Mouse (Mus musculus): Measurements from ENCODE around the gene Vmn1r212.
"Not testable (repeated sequence)": the region's sequence is repeated elsewhere in the genome, so short reads cannot be mapped to it uniquely, and the experiment has no call there.

The Vmn1r212 gene

DNA sequence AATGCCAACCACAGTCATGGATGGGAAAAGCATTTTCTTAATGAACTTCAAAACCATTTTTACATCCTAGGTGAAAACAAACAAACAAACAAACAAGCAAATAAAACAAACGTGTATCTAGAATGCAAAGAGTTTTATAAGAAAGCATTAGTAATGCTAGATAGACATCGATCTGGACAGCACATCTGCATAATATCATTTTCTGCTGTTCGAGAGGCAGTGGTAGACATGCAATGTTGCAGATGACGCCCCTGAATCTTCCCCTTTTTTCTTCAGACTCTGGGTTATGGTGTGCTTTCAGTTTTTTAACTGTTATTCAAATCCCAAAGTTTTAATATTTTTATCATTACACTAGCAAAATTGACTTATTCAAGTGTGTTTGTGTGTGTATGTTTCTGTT, at the start of gene Vmn1r212:
Gene Vmn1r212 (minus strand): TSS at position 101 of the 400 bp plus-strand sequence.
- DNase-seq = no peak

- DNase-seq = no peak
Observed at GRCm38 (mm10) chr13:22879257-22879656, 4.7 kb downstream of the Vmn1r212 start.

DNA sequence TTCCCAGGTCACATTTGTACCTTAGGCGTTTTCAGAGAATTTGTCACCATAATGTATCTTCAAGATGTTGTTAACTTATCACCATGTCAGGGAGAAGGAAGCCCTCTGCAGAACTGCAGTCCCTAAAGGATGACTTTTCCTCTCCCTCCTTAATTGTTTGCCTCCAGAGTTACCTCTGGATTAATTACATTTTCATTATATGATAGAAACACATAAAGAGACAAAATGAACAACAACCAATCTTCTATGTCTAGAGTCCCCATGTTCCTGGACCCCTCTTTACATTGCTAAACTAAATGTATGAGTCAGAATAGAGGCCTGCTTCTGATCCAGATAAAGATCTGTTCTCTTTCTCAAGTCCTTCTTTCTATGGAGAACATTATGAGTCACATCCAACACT, 26.5 kb downstream of the Vmn1r212 start, which contains the start of gene Vmn1r211:
Gene Vmn1r211 (minus strand): TSS at position 101 of the 400 bp plus-strand sequence.
- DNase-seq = no peak

GRCm38 (mm10) chr13:22854760-22855159, 29.2 kb downstream of the Vmn1r212 start:
- DNase-seq = no peak

GRCm38 (mm10) chr13:22846798-22847197, 37.2 kb downstream of the Vmn1r212 start:
- no peak for DNase-seq

DNA sequence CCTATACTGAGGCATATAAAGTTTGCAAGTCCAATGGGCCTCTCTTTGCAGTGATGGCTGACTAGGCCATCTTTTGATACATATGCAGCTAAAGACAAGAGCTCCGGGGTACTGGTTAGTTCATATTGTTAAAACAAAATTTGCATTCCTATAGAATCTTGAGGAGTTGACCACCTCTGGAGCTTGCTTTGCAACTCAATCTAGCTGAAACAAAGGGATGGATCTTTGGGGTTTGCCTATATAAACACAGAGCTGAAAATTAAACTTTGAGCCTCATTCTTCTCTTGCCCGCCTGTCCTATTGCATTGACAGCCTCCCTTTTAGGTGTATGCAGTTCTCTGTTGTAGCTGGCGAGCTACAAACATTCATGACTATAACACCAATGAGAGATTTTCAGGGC, 39.7 kb downstream of the Vmn1r212 start:
- DNase-seq = not testable (repeated sequence)

Data from kidney, postnatal 25 days (tissue).